ENCODE assay signal across 31 mouse cellular contexts in genomic region chr10:3524513-3524912, GRCm38 (mm10). TPM values are rescaled to one million over a fixed set of nuclear protein-coding genes. Genes with fewer than 3 reads are reported as not detected.
A peak's percentile ranks its signal among the peaks of the same experiment; 100 is the strongest.
DNase-seq lines count a peak whose midpoint lies in the region; ATAC-seq and TF ChIP-seq lines count a peak whose summit lies in the region.
"Had no signal": no experiment of that assay in that cellular context is flagged by ENCODE, and none has a peak within 500 bp of the region (broad histone marks: within the 10 kb centered on the region; RNA-seq: fewer than 3 reads in every experiment).

No protein-coding gene starts in this region.

- no peak for TF ChIP-seq CTCF in heart, postnatal 0 days (IDR thresholded peaks at IDR 0.05; ENCODE audit: low read depth)

- ATAC-seq in heart, embryonic 11.5 days (replicated peaks; ENCODE audit: insufficient number of reproducible peaks, low FRiP score, low TSS enrichment), result no peak
- no peak for ATAC-seq in heart, embryonic 14.5 days (ENCODE audit: insufficient number of reproducible peaks, insufficient read depth, low FRiP score, low read depth)
- ATAC-seq in heart, postnatal 0 days (ENCODE audit: insufficient read depth, low read depth), result no peak
- ATAC-seq: forebrain, embryonic 13.5 days; forebrain, embryonic 16.5 days; hindbrain, postnatal 0 days; inflammation-experienced regulatory T-cells, adult 6 months; intestine, embryonic 16.5 days; Patski had no signal

- H3K36me3 ChIP-seq in heart, embryonic 11.5 days (ENCODE audit: control insufficient read depth, insufficient read depth, low read length), result no peaks in the 10 kb centered on the region
- H3K36me3 ChIP-seq in heart, embryonic 14.5 days (ENCODE audit: control insufficient read depth, insufficient read depth, low read length), result no peaks in the 10 kb centered on the region
- H3K36me3 ChIP-seq in heart, postnatal 0 days (replicated peaks; ENCODE audit: control insufficient read depth, insufficient read depth, low read length), result no peaks in the 10 kb centered on the region
- H3K36me3 ChIP-seq: embryonic facial prominence, embryonic 10.5 days; embryonic facial prominence, embryonic 13.5 days had no signal

- DNase-seq in heart, adult 11 months, result peak; percentile 76
- no peak for DNase-seq in heart, adult 8-10 months (ENCODE audit: low spot score)
- DNase-seq in heart, postnatal 25 days (ENCODE audit: low spot score), result no peak
- no peak for DNase-seq in heart, postnatal 14 days
- DNase-seq in heart, postnatal 0 days (ENCODE audit: low spot score), result no peak
- no peak for DNase-seq in cerebellum, adult 9-10 months
- DNase-seq: adrenal gland, postnatal 14 days; cerebellum, adult 11 months; cerebellum, adult 2 months; cerebellum, postnatal 10 days; cerebellum, postnatal 36 days; embryo, embryonic 11 days; gastrocnemius, postnatal 10 days; gastrocnemius, postnatal 36 days; kidney, adult 18-20 months; kidney, adult 9 months had no signal

- H3K9me3 ChIP-seq in heart, embryonic 11.5 days (replicated peaks; ENCODE audit: control insufficient read depth, low read length), result no peaks in the 10 kb centered on the region
- no peaks in the 10 kb centered on the region for H3K9me3 ChIP-seq in heart, embryonic 14.5 days (ENCODE audit: control insufficient read depth, low read length)
- H3K9me3 ChIP-seq in heart, postnatal 0 days (replicated peaks; ENCODE audit: control insufficient read depth, low read length), result no peaks in the 10 kb centered on the region
- H3K9me3 ChIP-seq: embryonic facial prominence, embryonic 13.5 days; forebrain, embryonic 13.5 days had no signal

- peak overlapping the region; percentile 67 for H3K27ac ChIP-seq in heart, embryonic 11.5 days (ENCODE audit: low read depth, low read length)
- peak overlapping the region; percentile 84 to 86 for H3K27ac ChIP-seq in heart, embryonic 14.5 days (replicated peaks in 1 of 2; ENCODE audit: control insufficient read depth in 1 of 2, insufficient read depth in 1 of 2, low read depth in 2 of 2, low read length in 2 of 2)
- peak overlapping the region; percentile 85 for H3K27ac ChIP-seq in heart, postnatal 0 days (ENCODE audit: low read depth)
- H3K27ac ChIP-seq: embryonic facial prominence, embryonic 10.5 days; embryonic facial prominence, embryonic 13.5 days; forebrain, embryonic 13.5 days; hindbrain, embryonic 14.5 days; hindbrain, postnatal 0 days had no signal

- no peak overlapping the region for H3K4me3 ChIP-seq in heart, embryonic 11.5 days (ENCODE audit: low read depth, low read length)
- no peak overlapping the region for H3K4me3 ChIP-seq in heart, embryonic 14.5 days (ENCODE audit: control insufficient read depth in 1 of 2, insufficient read depth in 1 of 2, low read depth in 1 of 2, low read length in 2 of 2)
- no peak overlapping the region for H3K4me3 ChIP-seq in heart, postnatal 0 days (ENCODE audit: low read depth, low read length)
- H3K4me3 ChIP-seq: embryonic facial prominence, embryonic 10.5 days; embryonic facial prominence, embryonic 13.5 days; erythroblast, embryonic 14.5 days; forebrain, embryonic 13.5 days had no signal

- no peak overlapping the region for H3K9ac ChIP-seq in heart, embryonic 11.5 days (ENCODE audit: low read depth, low read length)
- peak overlapping the region; percentile 51 for H3K9ac ChIP-seq in heart, embryonic 14.5 days (ENCODE audit: low read length)
- no peak overlapping the region for H3K9ac ChIP-seq in heart, postnatal 0 days (replicated peaks; ENCODE audit: low read depth, low read length)
- H3K9ac ChIP-seq: embryonic facial prominence, embryonic 13.5 days; forebrain, embryonic 13.5 days; hindbrain, embryonic 14.5 days had no signal

- TF ChIP-seq EP300 in heart, postnatal 0 days (IDR thresholded peaks at IDR 0.05; ENCODE audit: low read depth), result no peak

- WGBS in heart, embryonic 11.5 days (ENCODE audit: insufficient replicate concordance), result 35% methylated on average over 3 of the region's 3 CpGs
- WGBS in heart, embryonic 14.5 days, result 32% methylated on average over 3 of the region's 3 CpGs
- WGBS in heart, postnatal 0 days, result 34% methylated on average over 3 of the region's 3 CpGs

- H3K27me3 ChIP-seq in heart, embryonic 11.5 days (ENCODE audit: control insufficient read depth, insufficient read depth, low read length), result no peaks in the 10 kb centered on the region
- H3K27me3 ChIP-seq in heart, embryonic 14.5 days (ENCODE audit: control insufficient read depth, insufficient read depth, low read length), result no peaks in the 10 kb centered on the region
- H3K27me3 ChIP-seq in heart, postnatal 0 days (ENCODE audit: control insufficient read depth, insufficient read depth, low read length), result no peaks in the 10 kb centered on the region
- H3K27me3 ChIP-seq: embryonic facial prominence, embryonic 13.5 days; forebrain, embryonic 13.5 days; Patski had no signal

- peaks cover 36% of the 10 kb centered on the region for H3K4me1 ChIP-seq in heart, embryonic 11.5 days (ENCODE audit: control insufficient read depth, insufficient read depth, low read length)
- H3K4me1 ChIP-seq in heart, embryonic 14.5 days (ENCODE audit: control insufficient read depth in 2 of 2, insufficient read depth in 2 of 2, low read length in 2 of 2), result peaks cover 28 to 68% of the 10 kb centered on the region in 2 experiments
- H3K4me1 ChIP-seq in heart, postnatal 0 days (ENCODE audit: control insufficient read depth, insufficient read depth), result peaks cover 60% of the 10 kb centered on the region
- H3K4me1 ChIP-seq: embryonic facial prominence, embryonic 10.5 days; forebrain, embryonic 13.5 days had no signal

- no peak overlapping the region for H3K4me2 ChIP-seq in heart, embryonic 11.5 days
- H3K4me2 ChIP-seq in heart, embryonic 14.5 days (ENCODE audit: low read length), result 0 out of 2 replicates have a peak overlapping the region, but pooled peaks have one; percentile 4
- H3K4me2 ChIP-seq in heart, postnatal 0 days (ENCODE audit: low read depth, low read length), result no peak overlapping the region
- H3K4me2 ChIP-seq: embryonic facial prominence, embryonic 13.5 days; forebrain, embryonic 13.5 days; hindbrain, embryonic 14.5 days had no signal

- intact Hi-C loops in heart, postnatal 25 days (cut with DNase I), result loop anchor here (5.0 kb wide), 1 partner anchor 107 kb away; no protein-coding TSS in a partner anchor
- intact Hi-C loops in heart, postnatal 14 days (cut with DNase I), result no loop called here

RNA-seq across cellular contexts. Expression of gene Iyd, which starts 15.5 kb away (rescaled TPM):
- not detected for total RNA-seq in heart, adult 8-10 months (2022)
- polyA plus RNA-seq in heart, embryonic 11.5 days (2014; fragmentation: Nextera tagmentation; extraction: Ambion mirVana), result 0.52 TPM in 1 of 2 replicates, not detected in the other
- total RNA-seq in heart, postnatal 25 days (2021), result under 1 TPM in 1 of 2 experiments, not detected in 1; 0.36 TPM
- polyA plus RNA-seq in heart, embryonic 14.5 days (2014; fragmentation: Nextera tagmentation; extraction: Ambion mirVana), result 0.58 and 0.62 TPM in 2 replicates
- total RNA-seq in heart, postnatal 14 days (2021), result under 1 TPM; 0.15 to 0.29 TPM
- 0.15 TPM in 1 of 2 replicates, not detected in the other for total RNA-seq in heart, postnatal 0 days (2014; rRNA removed; ENCODE audit: low replicate concordance)
- 0.43 and 0.71 TPM in 2 replicates for polyA plus RNA-seq in heart, postnatal 0 days (2015; fragmentation: Nextera tagmentation; extraction: Ambion mirVana)
- total RNA-seq: ES-E14; gastrocnemius, postnatal 36 days; granulocyte monocyte progenitor cell, adult 5-6 weeks had no signal
- polyA plus RNA-seq: embryonic facial prominence, embryonic 10.5 days; erythroblast, embryonic 14.5 days; hindbrain, embryonic 11.5 days; inflammation-experienced regulatory T-cells, adult 6 months; Patski had no signal
